Mouse (Mus musculus): Measurements from ENCODE around the gene Fgg.
A peak's percentile ranks its signal among the peaks of the same experiment; 100 is the strongest.

Gene Fgg

GRCm38 (mm10) chr3:83027546-83028251 is 20.2 kb downstream of the Fgg start:
- no peak for DNase-seq (ENCODE audit: low spot score in 2 of 2)

GRCm38 (mm10) chr3:83030331-83030730 is 22.8 kb downstream of the Fgg start:
- no peak for DNase-seq (ENCODE audit: low spot score in 2 of 2)

GRCm38 (mm10) chr3:83032746-83033308 is 25.3 kb downstream of the Fgg start:
- DNase-seq (ENCODE audit: low spot score in 2 of 2) = no peak

- no peak for DNase-seq (ENCODE audit: low spot score in 2 of 2)
These were observed 26.3 kb downstream of the Fgg start for GRCm38 (mm10) chr3:83033801-83034200.

- no peak for DNase-seq (ENCODE audit: low spot score in 2 of 2)
These were observed 31.3 kb downstream of the Fgg start for GRCm38 (mm10) chr3:83038865-83039264.

GRCm38 (mm10) chr3:83039666-83040065 is 32.1 kb downstream of the Fgg start:
- no peak for DNase-seq (ENCODE audit: low spot score in 2 of 2)

- DNase-seq (ENCODE audit: low spot score in 2 of 2) = no peak
These were observed 34.9 kb downstream of the Fgg start for GRCm38 (mm10) chr3:83042451-83042850.

- DNase-seq (ENCODE audit: low spot score in 2 of 2) = no peak
These were observed 39.1 kb downstream of the Fgg start for GRCm38 (mm10) chr3:83046649-83047048.

GRCm38 (mm10) chr3:83049680-83050079 is 42.2 kb downstream of the Fgg start, which contains the start of gene Fgb:
Gene Fgb (minus strand): TSS chr3:83049863.
- DNase-seq (ENCODE audit: low spot score in 2 of 2) = no peak

GRCm38 (mm10) chr3:83050661-83051060 is 43.1 kb downstream of the Fgg start:
- no peak for DNase-seq (ENCODE audit: low spot score in 2 of 2)

- no peak for DNase-seq (ENCODE audit: low spot score in 2 of 2)
These were observed 44.6 kb downstream of the Fgg start for GRCm38 (mm10) chr3:83052102-83052501.

GRCm38 (mm10) chr3:83053126-83053525 is 45.6 kb downstream of the Fgg start:
- DNase-seq (ENCODE audit: low spot score in 2 of 2) = no peak

- no peak for DNase-seq (ENCODE audit: low spot score in 2 of 2)
These were observed 46.2 kb downstream of the Fgg start for GRCm38 (mm10) chr3:83053758-83054157.

- no peak for DNase-seq (ENCODE audit: low spot score in 2 of 2)
These were observed 47.2 kb downstream of the Fgg start for GRCm38 (mm10) chr3:83054759-83055158.

- peak; percentile 96 to 99 for DNase-seq (ENCODE audit: low spot score in 2 of 2)
These were observed 47.9 kb downstream of the Fgg start, which contains the start of gene Plrg1 for GRCm38 (mm10) chr3:83055281-83056038. Gene Plrg1 (plus strand): TSS chr3:83055522.

- DNase-seq (ENCODE audit: low spot score in 2 of 2) = no peak
These were observed 49.5 kb downstream of the Fgg start for GRCm38 (mm10) chr3:83057046-83057445.
